Mouse (Mus musculus) heart, adult 2 months (tissue): ENCODE data around the gene Ttll13.

Source experiments
- CTCF ChIP-seq: fragments of 200-600 bp; IDR thresholded peaks from 2 replicates; pipeline ENCODE4 v1.8.1; 2022; ENCODE audit warnings: antibody characterized with exemption, mild to moderate bottlenecking, moderate library complexity
- POLR2A ChIP-seq: fragments of 200-500 bp; IDR thresholded peaks from 2 replicates; pipeline ENCODE4 v1.6.1; 2011; ENCODE audit warnings: mild to moderate bottlenecking, low read depth, low read length, control low read depth; ENCODE audit not compliant: insufficient read depth

GRCm38 (mm10) chr7:80307766-80308165 is 61.6 kb downstream of the Ttll13 start:
- TF ChIP-seq POLR2A (no peak), CTCF (peak; percentile 24)
